Mouse (Mus musculus): ENCODE results near the gene Sh3pxd2a.

GRCm38 (mm10) chr19:47420539-47420938 is 43.7 kb downstream of the Sh3pxd2a start:
- TF ChIP-seq POLR2A (IDR thresholded peaks at IDR 0.05; ENCODE audit: insufficient read depth, low read depth, low read length) (no peak), CTCF (IDR thresholded peaks at IDR 0.05) (no peak)

All from heart, adult 2 months (tissue).